Mouse (Mus musculus) B cell, adult 62 days (primary cell): ENCODE results near the gene Hes2. TPM values are rescaled to one million over a fixed set of nuclear protein-coding genes. Genes with fewer than 3 reads are reported as not detected.

Experiments used
- total RNA-seq: library from RNA; stranded (reverse); gene quantifications from 4 replicates; pipeline ENCODE4 v1.2.4, GENCODE M21; 2023

The Hes2 gene
- not detected in 4 replicates for total RNA-seq

DNA sequence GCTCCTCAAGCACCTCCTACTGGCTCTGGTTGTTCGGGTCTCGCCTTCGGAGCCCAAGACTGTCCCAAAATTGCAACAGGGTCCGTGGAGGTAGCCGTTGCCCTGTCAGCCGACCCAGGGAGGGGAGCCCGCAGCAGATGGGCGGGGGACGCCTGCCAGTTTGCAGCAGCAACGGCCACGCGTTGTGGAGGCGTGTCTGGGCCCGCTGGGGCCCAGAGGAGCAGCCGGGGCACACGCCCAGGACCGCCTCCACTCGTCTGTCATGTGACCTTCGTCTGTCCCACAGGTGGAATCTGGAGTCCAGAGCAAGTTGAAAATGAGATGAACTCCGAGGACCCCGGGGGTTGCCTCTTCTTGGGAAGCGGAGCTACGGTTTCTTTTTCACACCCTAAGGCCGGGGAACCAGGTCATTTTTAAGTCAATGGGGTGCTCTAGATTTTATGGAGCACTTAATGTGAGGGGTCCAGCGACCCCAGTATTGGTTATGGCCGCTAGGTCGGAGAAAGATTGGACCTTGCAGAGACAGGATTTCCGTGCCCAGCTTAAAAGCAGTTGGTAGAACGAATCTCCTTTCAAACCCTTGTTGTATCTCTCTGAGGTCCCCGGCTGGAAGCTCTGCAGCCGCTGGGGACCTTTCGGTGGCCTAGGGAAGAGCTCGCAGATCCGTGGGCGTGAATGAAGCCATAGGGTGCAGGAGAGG, at the start of gene Hes2:
Gene Hes2, plus strand, starts transcription at position 283 of the 700 bp plus-strand sequence.

DNA sequence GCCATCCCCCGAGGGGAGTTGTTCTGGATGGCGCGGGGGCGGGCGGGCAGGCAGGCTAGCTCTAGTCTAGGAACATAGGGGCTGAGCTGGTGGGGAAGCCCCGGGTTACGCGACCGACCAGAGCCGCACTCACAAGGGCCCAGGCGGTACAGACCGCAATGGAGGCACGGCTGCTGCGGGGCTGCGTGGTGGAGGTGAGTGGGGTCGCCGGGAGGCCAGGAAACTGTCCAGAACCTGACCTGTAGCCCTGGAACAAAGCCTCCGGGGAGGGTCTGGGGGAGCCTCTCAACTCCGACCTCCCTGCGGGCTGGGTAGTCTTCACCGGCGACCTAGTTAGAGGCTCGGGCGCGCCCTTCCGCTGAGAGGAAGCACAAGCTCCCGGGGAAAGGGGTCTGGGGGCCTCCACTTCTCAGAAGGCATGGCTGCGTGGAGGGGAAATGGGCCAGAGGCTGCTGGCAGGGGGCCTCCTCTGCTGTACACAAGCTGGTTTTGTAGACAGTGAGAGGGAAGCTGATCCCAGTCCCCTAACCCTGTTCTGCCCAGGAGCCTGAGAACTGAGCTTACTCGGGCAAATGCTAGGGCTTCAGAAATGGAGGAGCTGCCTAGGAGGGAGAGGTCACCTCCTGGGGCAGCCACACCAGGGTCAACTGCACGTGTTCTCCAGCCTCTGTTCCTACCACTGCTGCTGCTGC, 42.6 kb upstream of the Hes2 start, which contains the start of gene Tnfrsf25:
Gene Tnfrsf25, plus strand, starts transcription at position 14 of the 692 bp plus-strand sequence.

GRCm38 (mm10) chr4:152151966-152152544, 6.6 kb upstream of the Hes2 start, which contains the start of gene Espn:
TSS of gene Espn (minus strand) at chr4:152152371.

DNA sequence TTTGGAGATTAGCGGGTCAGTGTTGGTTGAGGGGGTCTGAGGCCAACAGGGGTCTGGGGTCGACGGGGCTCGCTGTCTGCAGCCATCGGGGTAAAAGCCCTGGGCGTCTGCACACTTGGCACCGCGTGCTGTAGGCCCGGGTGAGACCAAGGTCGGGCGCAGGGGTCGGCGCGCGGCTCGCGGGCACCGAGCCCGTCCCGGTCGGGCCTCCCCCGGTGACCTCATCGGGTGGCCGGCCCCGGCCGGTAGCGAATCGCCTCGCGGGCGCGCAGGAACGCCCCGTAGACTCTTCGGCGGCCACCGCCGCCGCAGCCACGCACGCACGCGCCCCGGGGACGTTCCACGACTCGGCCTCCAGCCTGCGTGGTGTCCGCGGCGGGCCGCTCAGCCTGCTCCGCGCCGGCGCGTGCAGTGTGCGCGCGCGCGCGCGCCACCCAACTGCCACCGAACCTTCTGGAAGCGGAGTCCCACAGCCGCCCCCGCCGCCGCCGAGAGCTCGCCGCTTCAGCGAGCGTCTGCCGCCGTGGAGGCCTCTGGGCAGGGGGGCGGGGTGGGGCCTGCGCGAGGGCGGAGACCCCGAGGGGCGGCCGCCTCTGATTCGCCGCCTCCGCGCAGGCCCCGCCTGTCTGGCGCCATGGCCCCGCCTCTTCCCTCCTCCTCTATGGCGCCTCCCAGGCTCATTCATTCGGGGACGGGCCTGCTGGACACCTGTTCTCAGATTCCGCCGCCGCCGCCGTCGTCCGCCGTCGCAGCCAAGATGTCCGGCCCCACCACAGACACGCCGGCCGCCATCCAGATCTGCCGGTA, 19.1 kb downstream of the Hes2 start, which contains the start of gene Acot7:
Gene Acot7, plus strand, starts transcription at position 598 of the 807 bp plus-strand sequence.

Other genes starting within 250 kb of the Hes2 start
- 68.5 to 81.5 TPM (median 74.4 TPM) in 4 replicates for gene Dnajc11, start 225.2 kb upstream of the Hes2 start, total RNA-seq
- 31.2 to 45.4 TPM (median 36.3 TPM) in 4 replicates for gene Thap3, start 169.9 kb upstream of the Hes2 start, total RNA-seq
- 3.9 to 5.2 TPM (median 4.4 TPM) in 4 replicates for gene Phf13, start 162.6 kb upstream of the Hes2 start, total RNA-seq
- 18.7 to 19.6 TPM (median 19.3 TPM) in 4 replicates for gene Klhl21, start 150.1 kb upstream of the Hes2 start, total RNA-seq
- gene Zbtb48, start 131.2 kb upstream of the Hes2 start, total RNA-seq = 17.9 to 27.9 TPM (median 23.9 TPM) in 4 replicates
- gene Tas1r1, start 120.3 kb upstream of the Hes2 start, total RNA-seq = not detected in 4 replicates
- gene Nol9, start 119.5 kb upstream of the Hes2 start, total RNA-seq = 39.4 to 44.4 TPM (median 41.6 TPM) in 4 replicates
- gene Plekhg5, start 86.4 kb upstream of the Hes2 start, total RNA-seq = 1.5 to 5.8 TPM (median 3.5 TPM) in 4 replicates
- gene Tnfrsf25, start 42.9 kb upstream of the Hes2 start, total RNA-seq = 0.56 TPM in 1 of 4 replicates, not detected in the others
- gene Espn, start 6.5 kb upstream of the Hes2 start, total RNA-seq = 0.92 to 1.9 TPM (median 1.4 TPM) in 4 replicates
- gene Acot7, start 19.3 kb downstream of the Hes2 start, total RNA-seq = 2.1 to 4.7 TPM (median 3.1 TPM) in 4 replicates
- gene Gpr153, start 115.4 kb downstream of the Hes2 start, total RNA-seq = not detected in 4 replicates
- not detected in 4 replicates for gene Hes3, start 132.8 kb downstream of the Hes2 start, total RNA-seq
- 25.4 to 30.7 TPM (median 26.1 TPM) in 4 replicates for gene Icmt, start 138.4 kb downstream of the Hes2 start, total RNA-seq
- 0.18 TPM in 1 of 4 replicates, not detected in the others for gene Rnf207, start 160.1 kb downstream of the Hes2 start, total RNA-seq
- 868 to 926 TPM (median 883 TPM) in 4 replicates for gene Rpl22, start 166.9 kb downstream of the Hes2 start, total RNA-seq
- gene Chd5, start 179.8 kb downstream of the Hes2 start, total RNA-seq = 0.12 to 1.1 TPM (median 0.97 TPM) in 3 of 4 replicates, not detected in the other